Mouse (Mus musculus): ENCODE results near the gene Allc. TPM values are rescaled to one million over a fixed set of nuclear protein-coding genes. Genes with fewer than 3 reads are reported as not detected.

Allc gene
- total RNA-seq (2012; rRNA removed): not detected in 2 replicates
- total RNA-seq (2014; rRNA removed): not detected in 2 replicates
- polyA plus RNA-seq (2012; ENCODE audit: insufficient read length, low read depth): not detected in 2 replicates

- in situ Hi-C loops (cut with MboI; ENCODE audit: low pct_ligation_motif_present, low pct_unique_long_range_greater_than_20kb, low sequenced_read_pairs): loop anchor here (25.0 kb wide), 1 partner anchor 530 kb away; no protein-coding TSS in a partner anchor
- DNase-seq (ENCODE audit: extremely low read depth): no peak
- H3K4me2 ChIP-seq (ENCODE audit: insufficient read depth, low read depth, poor library complexity, severe bottlenecking): no peak within 1 kb of the TSS
Observed at GRCm38 (mm10) chr12:28582423-28582822, at the start of gene Allc. TSS of gene Allc (minus strand) at chr12:28582523.

GRCm38 (mm10) chr12:28628436-28628835 lies 46.1 kb upstream of the Allc start:
- H3K4me1 ChIP-seq (ENCODE audit: control insufficient read depth in 1 of 2, insufficient read depth in 2 of 2): peaks cover 15 to 52% of the 10 kb centered on the region in 2 experiments
- DNase-seq (ENCODE audit: extremely low read depth): no peak
- no peak overlapping the region for H3K4me3 ChIP-seq (replicated peaks in 1 of 3; ENCODE audit: low read depth in 2 of 3, low read length in 2 of 3, poor library complexity in 1 of 3)
- peaks cover 48 to 55% of the 10 kb centered on the region in 2 experiments for H3K36me3 ChIP-seq (replicated peaks in 1 of 2; ENCODE audit: control insufficient read depth in 1 of 2, insufficient read depth in 1 of 2, low read length in 1 of 2)
- in situ Hi-C loops (cut with MboI; ENCODE audit: low pct_ligation_motif_present, low pct_unique_long_range_greater_than_20kb, low sequenced_read_pairs) (no loop called here), dilution Hi-C loops (cut with MboI; ENCODE audit: extremely low pct_ligation_motif_present, extremely low pct_unique_long_range_greater_than_20kb, low sequenced_read_pairs) (no loop called here)
- TF ChIP-seq POLR2AphosphoS2 (IDR thresholded peaks at IDR 0.05; ENCODE audit: low read depth, low read length) (peak; percentile 67; the same call in 1 of the 2 replicates), ZMIZ1 (IDR thresholded peaks at IDR 0.05; ENCODE audit: low read depth, low read length) (peak; percentile 29; the same call in 1 of the 2 replicates), CTCF (conservative IDR thresholded peaks at IDR 0.05 in 1 of 2, IDR thresholded peaks at IDR 0.05 in 1 of 2; ENCODE audit: low read depth in 2 of 2, low read length in 2 of 2) (no peak), MAFK (IDR thresholded peaks at IDR 0.05; ENCODE audit: insufficient replicate concordance, low read length) (peak; percentile 95)
- H3K79me2 ChIP-seq (replicated peaks; ENCODE audit: control insufficient read depth, extremely low read depth, insufficient read depth, poor library complexity, severe bottlenecking): peaks cover 11% of the 10 kb centered on the region
- H3K27me3 ChIP-seq (replicated peaks): peaks cover 2% of the 10 kb centered on the region
- no peaks in the 10 kb centered on the region for H3K9me3 ChIP-seq (replicated peaks; ENCODE audit: low read length)
- no peak overlapping the region for H3K4me2 ChIP-seq (ENCODE audit: insufficient read depth, low read depth, poor library complexity, severe bottlenecking)
- H3K9ac ChIP-seq (ENCODE audit: insufficient read depth, low read depth): no peak overlapping the region
- H3K27ac ChIP-seq (ENCODE audit: insufficient read depth, low read depth): no peak overlapping the region

More at GRCm38 (mm10) chr12:28582423-28582822, at the start of gene Allc:
- Histone ChIP-seq H3K9ac (ENCODE audit: insufficient read depth, low read depth) (no peak within 1 kb of the TSS), H3K4me1 (ENCODE audit: control insufficient read depth in 1 of 2, insufficient read depth in 2 of 2) (no peaks in the 10 kb centered on the region), H3K36me3 (replicated peaks in 1 of 2; ENCODE audit: control insufficient read depth in 1 of 2, insufficient read depth in 1 of 2, low read length in 1 of 2) (no peaks in the 10 kb centered on the region), H3K27me3 (replicated peaks) (peaks cover 23% of the 10 kb centered on the region), H3K9me3 (replicated peaks; ENCODE audit: low read length) (no peaks in the 10 kb centered on the region), H3K27ac (ENCODE audit: insufficient read depth, low read depth) (no peak within 1 kb of the TSS), H3K4me3 (replicated peaks in 1 of 3; ENCODE audit: low read depth in 2 of 3, low read length in 2 of 3, poor library complexity in 1 of 3) (no peak within 1 kb of the TSS), H3K79me2 (replicated peaks; ENCODE audit: control insufficient read depth, extremely low read depth, insufficient read depth, poor library complexity, severe bottlenecking) (no peaks in the 10 kb centered on the region)
- TF ChIP-seq ETS1 (conservative IDR thresholded peaks at IDR 0.05; ENCODE audit: low read depth, low read length) (no peak), POLR2A (IDR thresholded peaks at IDR 0.05; ENCODE audit: low read depth, low read length) (no peak), E2F4 (IDR thresholded peaks at IDR 0.05; ENCODE audit: insufficient replicate concordance, low read depth, low read length) (no peak), PAX5 (IDR thresholded peaks at IDR 0.05; ENCODE audit: low read length) (no peak), POLR2AphosphoS2 (IDR thresholded peaks at IDR 0.05; ENCODE audit: low read depth, low read length) (no peak), RAD21 (IDR thresholded peaks at IDR 0.05; ENCODE audit: low read depth, low read length) (no peak), NELFE (IDR thresholded peaks at IDR 0.05; ENCODE audit: low read depth, low read length) (no peak), ZMIZ1 (IDR thresholded peaks at IDR 0.05; ENCODE audit: low read depth, low read length) (no peak)
- dilution Hi-C loops (cut with MboI; ENCODE audit: extremely low pct_ligation_motif_present, extremely low pct_unique_long_range_greater_than_20kb, low sequenced_read_pairs): no loop called here

DNA sequence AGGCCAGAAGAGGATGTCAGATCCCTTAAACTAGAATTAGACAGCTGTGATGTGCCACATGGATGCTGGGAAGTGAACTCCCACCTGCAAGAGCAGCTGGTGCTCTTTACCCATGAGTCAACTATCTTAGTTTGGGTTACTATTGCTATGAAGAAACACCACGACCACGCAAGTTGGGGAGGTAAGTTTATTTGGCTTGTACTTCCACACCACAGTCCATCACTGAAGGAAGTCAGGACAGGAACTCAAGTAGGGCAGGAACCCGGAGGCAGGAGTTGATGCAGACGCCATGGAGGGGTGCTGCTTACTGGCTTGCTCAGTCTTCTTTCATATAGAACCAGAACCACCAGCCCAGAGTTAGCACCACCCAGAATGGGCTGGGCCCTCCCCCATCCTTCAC lies 44.8 kb upstream of the Allc start:
- Histone ChIP-seq H3K36me3 (replicated peaks in 1 of 2; ENCODE audit: control insufficient read depth in 1 of 2, insufficient read depth in 1 of 2, low read length in 1 of 2) (peaks cover 35 to 42% of the 10 kb centered on the region in 2 experiments), H3K4me1 (ENCODE audit: control insufficient read depth in 1 of 2, insufficient read depth in 2 of 2) (peaks cover 3 to 39% of the 10 kb centered on the region in 2 experiments; a peak in 3 of 4 replicates), H3K4me3 (replicated peaks in 1 of 3; ENCODE audit: low read depth in 2 of 3, low read length in 2 of 3, poor library complexity in 1 of 3) (no peak overlapping the region), H3K4me2 (ENCODE audit: insufficient read depth, low read depth, poor library complexity, severe bottlenecking) (no peak overlapping the region), H3K9ac (ENCODE audit: insufficient read depth, low read depth) (no peak overlapping the region), H3K27ac (ENCODE audit: insufficient read depth, low read depth) (no peak overlapping the region), H3K79me2 (replicated peaks; ENCODE audit: control insufficient read depth, extremely low read depth, insufficient read depth, poor library complexity, severe bottlenecking) (no peaks in the 10 kb centered on the region), H3K27me3 (replicated peaks) (peaks cover 5% of the 10 kb centered on the region), H3K9me3 (replicated peaks; ENCODE audit: low read length) (no peaks in the 10 kb centered on the region)
- dilution Hi-C loops (cut with MboI; ENCODE audit: extremely low pct_ligation_motif_present, extremely low pct_unique_long_range_greater_than_20kb, low sequenced_read_pairs): no loop called here
- in situ Hi-C loops (cut with MboI; ENCODE audit: low pct_ligation_motif_present, low pct_unique_long_range_greater_than_20kb, low sequenced_read_pairs): no loop called here
- DNase-seq (ENCODE audit: extremely low read depth): no peak
- peak; percentile 22; the same call in 1 of the 2 replicates for TF ChIP-seq POLR2A (IDR thresholded peaks at IDR 0.05; ENCODE audit: low read depth, low read length)
- TF ChIP-seq MEF2A (IDR thresholded peaks at IDR 0.05; ENCODE audit: borderline replicate concordance, low read depth, low read length): no peak

All from CH12.LX (cell line).